Mouse (Mus musculus): Measurements from ENCODE around the gene Atg10.

The Atg10 gene

DNA sequence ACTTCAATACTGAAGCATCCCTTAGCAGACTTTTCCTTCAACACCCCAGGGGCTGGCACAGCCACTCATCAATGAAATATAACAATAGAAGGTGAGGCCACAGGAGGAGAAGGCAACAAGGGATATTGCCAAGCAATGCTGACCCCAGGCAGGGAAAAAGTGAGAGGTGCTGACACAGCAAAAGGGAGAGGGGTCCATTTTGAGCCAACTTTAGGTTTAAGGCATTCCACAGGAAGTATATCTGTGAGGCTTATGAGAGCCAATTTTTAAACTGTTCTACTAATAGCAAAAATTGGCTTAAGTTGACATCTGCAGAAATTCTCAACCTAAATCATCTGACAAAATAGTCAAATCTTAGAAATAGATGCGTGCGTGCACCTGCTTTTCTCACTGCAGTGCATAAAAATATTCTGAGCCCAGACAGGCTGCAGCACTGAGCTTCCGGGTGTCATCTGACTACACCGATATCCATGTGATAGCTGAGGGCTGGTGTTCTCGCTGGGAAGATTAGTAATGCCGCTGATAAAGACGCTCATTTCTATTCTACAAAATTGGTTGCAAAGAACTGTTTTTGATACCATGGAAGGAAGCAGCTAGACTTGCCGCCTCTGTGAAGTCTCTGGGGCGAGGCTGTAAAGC, 116.3 kb downstream of the Atg10 start:
- no peak for DNase-seq

DNA sequence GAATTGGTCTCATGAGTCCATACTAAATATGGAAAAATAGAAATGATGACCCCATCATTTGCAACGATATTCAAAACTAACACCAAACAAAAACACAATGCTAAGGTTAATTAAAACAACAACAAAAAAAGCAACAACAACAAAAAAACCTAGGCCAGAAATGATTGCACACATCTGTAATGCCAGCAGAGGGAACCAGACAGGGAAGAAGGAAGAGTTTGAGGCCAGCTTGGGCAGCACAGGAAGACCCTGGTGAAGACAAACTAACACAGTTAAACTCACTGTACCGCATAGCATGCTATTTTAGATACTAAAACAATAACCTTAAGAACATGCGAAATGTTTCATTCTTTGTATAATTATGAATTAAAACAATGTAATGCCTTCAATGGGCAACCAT, 121.5 kb downstream of the Atg10 start:
- DNase-seq, result no peak

DNA sequence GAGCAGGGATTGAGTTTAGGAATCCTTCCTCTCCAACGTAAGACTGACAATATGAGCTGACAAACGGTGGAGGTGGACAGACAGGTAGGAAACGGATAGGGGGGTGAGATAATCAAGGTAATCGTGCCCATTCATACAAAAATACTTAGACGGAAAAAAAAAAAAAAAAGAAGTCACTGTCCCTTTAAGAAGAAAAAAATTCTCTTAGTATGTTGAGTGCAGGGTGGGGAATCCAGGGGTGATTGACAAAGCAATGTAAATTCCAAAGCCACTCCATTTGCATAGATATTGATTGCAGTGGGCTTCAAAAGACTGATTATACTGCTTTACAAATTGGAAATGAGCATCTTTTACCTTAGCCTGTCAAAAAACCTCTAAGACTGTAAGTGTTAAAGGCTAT, 123.4 kb downstream of the Atg10 start:
- no peak for DNase-seq

DNA sequence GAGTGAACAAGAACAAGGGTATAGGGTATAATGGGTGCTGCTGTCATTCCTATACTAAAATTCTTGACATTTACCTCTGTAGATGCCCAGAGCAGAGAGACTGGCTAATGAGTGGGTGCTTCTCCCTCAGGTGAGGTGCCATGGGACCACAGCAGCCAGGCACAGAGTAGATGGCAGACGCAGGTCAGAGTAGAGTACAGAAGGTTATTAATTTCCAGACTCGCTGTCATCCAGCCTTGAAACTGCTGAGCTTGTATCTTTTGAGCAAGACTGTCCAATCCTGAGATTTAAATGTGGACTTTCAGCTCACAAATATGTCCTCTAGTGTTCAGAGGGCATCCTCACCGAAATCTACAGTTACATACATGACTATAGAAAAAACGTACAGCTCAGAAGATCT, 128.9 kb downstream of the Atg10 start:
- no peak for DNase-seq

DNA sequence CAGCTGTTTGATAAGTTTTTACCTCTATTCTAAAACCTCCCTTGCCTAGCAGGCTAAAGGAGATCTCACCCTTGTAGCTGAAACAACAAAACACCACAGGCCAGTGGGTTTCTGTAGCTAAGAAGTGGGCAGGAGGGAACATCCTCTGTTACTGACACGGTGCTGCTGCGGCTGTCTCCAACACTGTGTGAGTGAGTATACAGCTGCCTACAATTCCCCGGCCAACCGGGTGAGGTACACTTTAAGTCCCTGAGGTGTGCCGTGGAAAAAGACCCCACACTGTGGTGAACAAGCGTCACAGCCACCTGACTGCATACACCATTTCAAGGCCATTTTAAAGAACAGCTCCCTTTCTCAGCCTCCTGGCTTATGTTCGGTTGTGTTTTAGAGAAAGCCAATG, 129.6 kb downstream of the Atg10 start:
- peak; percentile 17 to 46 for DNase-seq

DNA sequence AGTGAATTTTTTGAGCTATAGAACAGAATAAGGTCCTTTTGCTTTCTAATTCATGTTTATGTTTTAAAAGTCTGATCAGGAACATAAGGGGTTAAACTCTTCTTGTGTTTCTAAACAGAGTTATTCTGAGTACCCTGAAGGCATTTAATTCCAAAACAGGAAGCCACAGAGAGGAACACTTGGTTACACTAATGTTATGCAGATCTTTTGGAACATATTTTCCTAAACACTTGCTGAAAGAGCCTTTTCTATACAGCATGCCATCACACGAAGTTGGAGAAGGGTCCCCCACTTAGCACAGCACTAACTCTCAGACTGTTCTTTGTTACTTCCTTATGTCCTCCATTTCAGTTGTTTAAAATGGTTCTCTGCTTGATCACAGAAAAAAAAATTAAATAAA, 130.2 kb downstream of the Atg10 start:
- no peak for DNase-seq

DNA sequence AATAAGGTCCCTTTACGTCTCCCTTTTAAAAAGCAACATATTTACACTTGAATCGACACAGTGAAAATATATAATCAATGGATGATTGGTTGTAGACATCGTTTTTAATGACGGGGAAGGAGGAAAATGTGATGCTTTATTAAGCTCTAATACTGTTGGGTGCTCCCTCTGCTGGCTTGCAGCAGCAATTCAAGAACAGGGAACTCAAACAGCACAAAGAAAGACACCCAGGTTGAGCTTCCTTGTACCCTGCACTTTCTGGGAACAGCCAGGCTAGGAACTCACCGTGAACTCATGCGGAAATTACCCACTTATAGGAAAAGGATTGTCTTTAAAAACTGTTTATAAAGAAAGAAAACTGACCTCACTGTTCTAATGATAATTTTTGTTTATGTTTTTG, 130.6 kb downstream of the Atg10 start:
- peak; percentile 59 to 68 for DNase-seq

DNA sequence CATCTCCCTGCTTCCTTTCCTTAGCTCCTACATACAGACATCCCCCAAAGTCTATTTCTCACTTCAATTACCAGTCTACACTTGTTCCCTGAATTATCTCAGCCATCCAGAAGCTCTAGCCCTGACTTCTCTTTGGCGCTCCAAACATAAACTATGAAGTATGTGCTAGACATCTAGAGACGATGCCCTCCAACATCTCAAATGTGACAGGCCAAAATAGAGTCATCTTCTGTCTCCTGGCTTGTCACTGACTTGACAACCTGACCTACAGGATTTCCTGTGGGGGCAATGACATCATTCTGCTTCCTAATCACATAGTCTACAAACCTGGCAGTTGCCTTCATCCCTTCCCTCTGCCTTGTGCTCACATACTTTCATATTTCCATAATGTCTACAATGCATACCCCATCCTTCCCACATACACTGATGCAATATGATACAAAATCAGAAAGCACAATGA, 132.0 kb downstream of the Atg10 start:
- no peak for DNase-seq

DNA sequence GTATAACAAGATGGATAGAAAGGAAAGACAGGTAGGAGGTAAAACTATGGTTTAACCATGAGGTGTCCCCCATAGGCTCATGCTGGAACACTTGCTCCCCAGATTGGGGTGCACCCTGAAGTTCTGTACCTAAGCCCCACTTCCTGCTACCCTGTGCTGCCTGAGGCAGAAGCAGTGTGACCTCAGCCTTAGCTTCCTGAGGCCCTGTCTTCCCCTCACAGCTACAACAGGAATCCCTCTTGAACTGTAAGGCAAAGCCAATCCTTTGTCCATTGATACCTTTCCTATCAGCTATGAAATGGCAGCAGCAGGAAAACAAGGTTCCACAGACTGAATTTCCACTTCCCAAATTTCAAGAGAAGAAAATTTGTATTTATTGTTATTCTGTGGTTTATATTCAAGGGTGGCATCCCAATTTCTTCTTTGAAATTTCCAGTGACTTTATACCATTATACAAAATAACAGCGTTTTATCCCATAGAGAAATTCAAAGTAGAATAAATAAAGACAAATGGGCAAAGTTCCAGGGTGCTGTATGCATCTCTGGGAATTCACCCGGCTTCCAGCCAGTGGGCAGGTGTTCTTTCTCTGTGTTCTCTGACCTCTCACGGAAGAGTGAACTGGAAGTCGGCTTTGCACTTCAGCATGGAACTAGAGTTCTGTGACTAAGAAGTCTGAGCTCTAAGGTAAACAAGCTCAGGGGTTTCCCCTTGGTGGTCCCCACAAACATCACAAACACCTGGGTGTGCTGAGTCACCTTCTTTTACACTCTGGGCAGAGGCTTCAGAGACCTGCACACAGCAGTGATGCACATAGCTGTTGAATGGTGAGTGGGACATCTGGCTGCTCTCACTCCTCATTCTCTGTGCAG, 132.7 kb downstream of the Atg10 start:
- DNase-seq, result peak; percentile 4 to 34

DNA sequence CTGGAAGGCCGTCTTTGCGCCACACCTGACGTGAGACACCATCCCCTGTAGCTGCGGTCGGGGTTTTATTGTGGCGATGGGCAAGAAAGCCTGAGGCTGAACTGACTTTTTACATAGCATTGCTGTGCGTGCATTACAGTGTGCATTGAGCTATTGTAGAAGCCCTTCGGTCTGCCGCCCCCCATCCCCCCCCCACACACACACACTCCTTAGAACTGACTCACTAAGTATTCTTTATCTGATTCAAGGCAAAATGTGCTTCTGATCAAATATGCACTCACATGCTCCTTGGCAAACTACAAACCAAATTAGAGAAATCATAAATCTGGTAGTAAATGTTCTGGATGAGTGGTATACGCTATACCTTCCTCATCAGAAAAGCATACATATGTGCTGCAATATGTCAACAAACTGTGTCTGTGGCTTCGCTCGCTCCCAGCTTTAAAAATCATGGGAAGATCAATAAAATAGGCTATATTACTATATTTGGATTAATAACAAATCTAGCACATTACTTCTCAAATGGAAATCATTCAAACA, 137.3 kb downstream of the Atg10 start:
- DNase-seq, result no peak

DNA sequence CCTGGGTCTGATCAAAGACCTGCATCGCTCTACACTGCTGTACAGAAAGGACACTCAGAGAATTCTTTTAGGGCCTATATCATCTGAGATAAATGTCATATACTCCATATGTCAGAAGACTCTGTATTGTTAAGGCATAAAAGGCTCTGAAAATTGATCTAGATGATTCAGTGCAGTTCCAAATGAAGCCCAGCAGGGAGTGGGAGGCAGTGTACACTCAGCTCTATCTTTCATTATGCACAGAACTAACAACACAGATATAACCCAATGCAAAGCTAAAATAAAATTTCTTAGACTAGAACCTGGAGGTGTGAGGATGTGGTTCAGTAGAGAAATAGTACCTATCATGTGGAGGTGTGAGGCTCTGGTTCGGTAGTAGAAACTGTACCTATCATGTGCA, 151.4 kb downstream of the Atg10 start:
- DNase-seq, result no peak

DNA sequence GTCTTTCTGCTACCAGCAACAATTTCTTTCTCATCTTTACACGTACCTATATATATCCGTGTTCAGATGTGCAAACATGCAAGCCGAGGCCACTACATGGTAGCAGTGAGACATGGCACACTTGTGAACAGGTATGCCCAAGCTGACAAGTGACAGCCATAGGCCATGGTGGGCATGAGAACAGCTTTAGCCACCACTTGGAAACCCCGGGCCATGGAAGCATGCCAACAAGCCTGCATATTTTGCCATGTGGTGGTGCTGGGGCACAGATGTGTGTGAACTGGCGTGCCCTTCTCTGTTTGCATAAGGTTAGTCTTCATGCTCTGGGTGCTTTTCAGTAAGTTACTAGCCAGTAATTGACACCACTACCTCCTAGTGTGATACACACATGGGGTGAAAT, 162.9 kb downstream of the Atg10 start:
- peak; percentile 5 to 11 for DNase-seq

DNA sequence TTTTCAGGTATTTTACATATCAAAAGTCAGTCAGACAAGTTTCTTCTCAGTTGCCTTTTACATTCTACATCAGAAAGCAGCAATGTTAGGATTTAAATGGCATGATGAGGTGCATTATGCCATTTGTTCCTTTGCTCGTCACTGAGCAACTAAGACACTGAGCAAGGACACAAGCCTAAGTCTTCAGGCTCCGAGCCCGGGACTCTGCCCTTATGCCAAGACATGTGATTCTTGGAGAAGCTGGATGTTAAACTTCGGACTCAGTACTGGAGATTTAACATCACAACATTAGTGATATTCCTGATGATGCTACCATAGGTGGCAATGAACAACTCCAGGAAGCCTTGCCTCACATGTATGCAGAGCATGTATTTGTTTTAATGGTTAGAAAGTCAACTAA, 175.6 kb downstream of the Atg10 start:
- DNase-seq, result no peak

DNA sequence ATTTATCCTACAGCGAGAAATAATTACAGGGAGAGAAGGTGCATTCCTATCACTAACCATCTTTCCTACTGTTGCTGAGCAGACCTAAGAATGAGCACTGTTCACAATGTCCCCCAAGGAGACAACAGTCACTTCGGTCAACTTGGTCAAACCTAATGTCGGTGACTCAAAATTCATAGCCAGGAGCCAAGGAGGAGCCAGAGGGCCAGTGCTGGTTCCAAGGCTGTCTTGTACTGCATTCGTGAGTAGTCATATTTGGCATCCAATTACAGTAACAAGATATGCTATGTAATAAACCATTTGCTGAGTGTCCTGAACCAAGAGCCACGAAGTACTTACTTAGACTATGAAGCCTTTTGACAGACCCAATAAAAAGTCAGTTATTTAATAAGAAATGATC, 176.9 kb downstream of the Atg10 start:
- DNase-seq, result no peak

DNA sequence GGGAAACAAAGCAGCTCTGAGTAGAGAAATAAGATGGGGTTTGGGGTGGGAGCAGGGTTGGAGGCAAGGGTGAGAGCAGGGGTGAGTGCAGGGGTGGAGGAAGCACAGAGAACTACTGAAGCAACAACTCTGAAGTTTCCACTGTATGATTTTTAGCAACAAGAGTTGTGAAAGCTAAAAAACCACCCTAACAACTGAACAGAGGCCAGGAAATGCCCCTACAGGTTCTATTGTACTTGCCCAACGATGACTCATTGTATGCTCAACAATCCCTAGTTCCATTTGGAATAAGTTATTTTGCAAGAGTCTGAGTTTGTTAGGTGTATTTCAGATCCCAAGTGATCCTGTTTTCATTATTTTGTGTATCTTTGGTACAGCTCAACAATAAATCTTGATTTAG, 182.5 kb downstream of the Atg10 start:
- no peak for DNase-seq

DNA sequence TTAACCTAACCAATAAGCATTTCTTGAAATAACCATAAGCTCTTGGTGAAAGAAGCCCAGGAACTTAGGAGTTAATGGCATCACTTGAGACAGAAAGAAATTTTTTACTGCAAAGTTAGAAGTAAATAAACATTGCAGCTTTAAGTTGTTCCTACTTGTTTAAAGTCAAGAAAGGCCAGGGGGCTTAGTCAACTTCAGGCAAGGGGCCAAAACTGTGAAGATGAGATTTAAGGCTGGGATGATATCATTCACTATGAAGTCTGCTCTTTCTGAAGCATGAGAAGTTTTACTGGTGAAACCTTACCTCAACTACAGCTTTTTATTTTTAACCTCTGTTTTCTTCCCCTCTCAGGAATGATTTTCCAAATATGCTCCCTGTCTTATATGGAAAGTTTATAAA, 183.3 kb downstream of the Atg10 start:
- DNase-seq, result no peak

DNA sequence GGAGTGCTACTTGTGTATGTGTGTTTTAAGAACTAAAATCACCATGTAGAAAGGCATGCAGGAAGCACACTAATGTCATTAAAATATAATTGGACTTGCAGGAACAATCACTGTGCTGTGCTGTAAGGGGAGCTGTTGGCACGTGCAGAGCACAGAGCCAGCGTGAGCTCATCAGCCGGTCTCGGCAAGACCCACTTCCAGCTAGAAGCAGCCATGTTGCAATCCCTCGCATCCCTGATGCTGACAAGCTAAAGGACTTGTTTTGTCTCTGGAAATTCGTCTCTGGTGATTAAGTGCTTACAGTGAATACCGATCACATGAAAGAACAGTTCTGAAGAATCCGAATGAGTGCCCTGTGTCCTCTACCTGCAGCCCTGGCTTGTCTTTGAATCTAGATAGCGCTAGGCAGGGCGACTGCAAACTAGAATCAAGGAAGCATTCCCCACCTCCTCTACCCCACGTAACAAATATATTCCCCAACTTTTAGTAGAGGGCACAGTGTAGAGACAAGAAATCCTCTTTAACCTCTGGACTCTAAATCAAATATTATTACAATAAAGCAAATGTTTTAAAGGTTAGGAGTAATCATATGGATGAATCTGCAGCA, 184.5 kb downstream of the Atg10 start:
- DNase-seq, result peak; percentile 48 to 68

DNA sequence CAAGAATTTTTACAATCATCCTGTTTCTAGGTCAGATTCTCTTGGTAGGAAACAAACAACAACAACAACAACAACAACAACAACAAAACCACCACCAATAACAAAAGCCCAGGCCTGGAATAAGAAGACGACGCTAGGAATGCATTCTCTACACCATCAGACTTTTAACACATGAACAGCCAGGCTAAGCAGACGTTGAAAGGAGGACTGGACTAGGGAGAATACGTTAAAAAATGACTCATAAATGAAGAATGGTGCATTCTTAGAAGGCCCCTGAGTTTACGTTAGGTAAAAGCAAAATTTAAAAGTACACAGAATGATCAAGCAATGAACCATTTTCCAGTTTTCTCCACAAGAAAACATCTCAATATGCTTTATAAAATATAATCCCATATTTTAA, 185.1 kb downstream of the Atg10 start:
- no peak for DNase-seq

DNA sequence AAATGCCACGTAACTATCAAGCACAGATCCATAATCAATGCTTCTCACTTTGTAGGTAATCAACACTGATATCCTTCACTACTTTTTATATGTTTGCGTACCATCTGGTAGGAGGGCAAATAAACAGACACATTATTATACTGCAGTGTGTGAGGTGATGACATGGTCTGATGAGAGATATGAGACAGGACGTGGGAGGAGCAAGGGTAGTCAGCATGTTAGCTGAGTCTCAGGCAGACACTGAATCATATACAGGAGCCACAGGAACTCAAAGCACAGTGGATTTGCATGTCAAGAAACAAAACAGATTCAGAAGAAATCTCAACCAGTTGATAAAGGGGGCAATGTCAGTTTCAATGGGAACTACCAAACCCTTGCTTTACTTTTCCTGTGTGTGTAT, 185.7 kb downstream of the Atg10 start:
- no peak for DNase-seq

DNA sequence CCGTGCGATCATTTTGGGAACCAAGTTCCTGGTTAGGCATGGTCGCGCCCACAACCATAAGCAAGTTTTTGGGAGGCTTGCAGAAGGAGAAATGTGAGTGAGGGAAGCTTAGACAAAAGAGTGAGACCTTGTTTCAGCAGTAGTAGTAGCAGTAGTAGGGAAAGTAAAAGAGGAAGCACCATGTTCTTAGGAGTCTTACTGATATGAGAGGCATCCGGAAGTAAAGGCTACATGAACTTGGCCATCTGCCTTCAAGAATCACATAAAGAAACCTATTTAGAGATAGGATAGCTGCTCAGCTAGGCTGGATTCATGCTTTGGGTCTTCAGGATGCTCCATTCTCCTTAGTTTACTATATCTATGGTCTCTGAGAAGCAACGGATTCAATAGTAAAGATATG, 186.4 kb downstream of the Atg10 start:
- DNase-seq, result no peak

DNA sequence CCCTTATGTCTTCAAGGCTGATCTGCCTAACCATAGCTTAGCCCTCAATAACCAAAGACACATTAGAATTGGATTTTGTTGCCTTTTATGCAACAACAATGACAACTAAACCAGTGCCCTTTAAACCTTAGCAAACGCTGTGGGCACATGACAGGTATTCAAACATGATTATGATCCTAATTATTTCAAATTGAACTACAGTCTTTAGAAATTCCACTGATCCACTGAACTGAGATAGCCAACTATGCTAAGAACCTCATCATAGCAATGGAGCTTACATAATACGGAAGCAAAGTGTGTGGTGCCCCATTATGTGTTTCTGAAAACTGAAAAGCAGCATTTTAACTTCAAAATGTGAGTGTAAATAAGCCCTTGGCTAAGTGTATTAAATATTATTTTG, 191.9 kb downstream of the Atg10 start:
- DNase-seq, result no peak

DNA sequence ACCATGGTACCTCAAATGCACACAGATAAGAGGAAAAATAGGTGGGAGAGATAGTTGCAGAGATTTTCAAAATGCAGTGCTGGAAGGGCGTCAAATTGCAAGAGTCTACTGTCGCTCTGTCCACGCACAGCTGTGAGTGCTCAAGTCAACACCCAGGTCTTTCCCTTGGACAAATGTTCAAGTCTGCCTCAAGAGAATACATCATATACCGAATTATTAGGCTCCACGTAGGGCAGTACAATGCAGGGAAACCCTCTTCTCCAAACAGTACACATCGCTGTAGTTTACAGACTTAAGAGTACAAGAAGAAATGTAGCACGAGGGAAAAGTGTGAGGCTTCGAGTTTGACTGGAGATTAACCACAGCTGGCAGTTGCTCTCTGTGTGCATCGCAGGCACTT, 200.3 kb downstream of the Atg10 start:
- DNase-seq, result no peak

DNA sequence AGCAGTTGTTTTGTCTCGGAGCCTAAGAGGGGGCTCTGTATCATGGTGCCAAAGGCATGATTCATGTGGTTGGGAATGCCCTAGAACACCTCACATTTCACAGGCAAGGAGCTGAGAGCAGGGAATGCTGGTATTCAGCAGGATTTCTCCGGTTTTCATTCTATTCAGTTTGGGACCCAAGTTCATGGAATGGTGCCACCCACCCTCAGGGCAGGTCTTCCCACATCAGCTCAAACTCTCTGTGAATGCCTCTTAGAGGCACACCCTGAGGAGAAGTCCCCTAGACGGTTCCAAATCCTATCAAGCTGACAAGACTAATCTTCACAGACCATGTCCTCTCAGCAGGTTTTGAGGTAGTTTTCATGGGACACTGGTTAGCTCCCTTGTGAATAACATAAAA, 211.9 kb downstream of the Atg10 start:
- no peak for DNase-seq
